Mouse (Mus musculus) macrophage (primary cell): ENCODE data around the gene Nrbf2. TPM values are rescaled to one million over a fixed set of nuclear protein-coding genes. Genes with fewer than 3 reads are reported as not detected.

Experiments used
- H3K27ac ChIP-seq: fragments of 350-480 bp; formaldehyde crosslinking; 2 replicates; pipeline ENCODE4 v1.9.0; 2021
- H3K36me3 ChIP-seq: fragments of 350-480 bp; formaldehyde crosslinking; 2 replicates; pipeline ENCODE4 v1.9.0; 2021; ENCODE audit errors: inconsistent target
- H3K4me3 ChIP-seq: fragments of 350-480 bp; formaldehyde crosslinking; 2 replicates; pipeline ENCODE4 v1.9.0; 2021; ENCODE audit errors: inconsistent target
- H3K79me2 ChIP-seq: fragments of 350-480 bp; formaldehyde crosslinking; 2 replicates; pipeline ENCODE4 v1.9.0; 2021; ENCODE audit errors: inconsistent target
- WGBS: methylation state at CpG from one replicate; pipeline ENCODE4 v1.1.7; 2026; ENCODE audit warnings: inconsistent platforms; ENCODE audit not compliant: missing documents; 5-methylcytosine and 5-hydroxymethylcytosine counted together
- polyA plus RNA-seq: library from polyadenylated mRNA; stranded (reverse); fragments of 250-400 nt; gene quantifications from 3 replicates; pipeline ENCODE4 v1.2.4, GENCODE M21; 2018; ENCODE audit warnings: inconsistent platforms
- total RNA-seq, 78 experiments: library from RNA; depleted of rRNA; stranded (reverse); fragments of 250-400 nt; gene quantifications; 1 replicate in 9 of 78; 2 replicates in 24 of 78; 3 replicates in 43 of 78; 4 replicates in 2 of 78; pipeline ENCODE4 v1.2.4; 2018; ENCODE audit warnings: inconsistent platforms in 56 of 78

Nrbf2 gene
- 10 to 100 TPM; 17.6 to 48.9 (median 36.4) TPM for total RNA-seq (2018; cell fraction: chromatin; rRNA removed)
- 10 to 100 TPM; 31.6 to 52.0 (median 42.0) TPM for total RNA-seq (2018; cell fraction: cytosol; rRNA removed)
- 10 to 100 TPM; 22.5 to 49.8 (median 33.2) TPM for total RNA-seq (2018; cell fraction: nucleus; rRNA removed)
- polyA plus RNA-seq: 34.9 to 45.8 TPM (median 43.4 TPM) in 3 replicates

- H3K4me3 ChIP-seq: peak within 1 kb of the TSS; percentile 72
- H3K27ac ChIP-seq: peak within 1 kb of the TSS; percentile 63
- 6% methylated on average over 20 of the region's 52 CpGs for whole genome bisulfite sequencing
- peaks cover 46% of the 10 kb centered on the region for H3K79me2 ChIP-seq
- H3K36me3 ChIP-seq: no peaks in the 10 kb centered on the region
Observed at GRCm38 (mm10) chr10:67285176-67285814, at the start of gene Nrbf2. Gene Nrbf2 (minus strand): TSS chr10:67285305.

- Histone ChIP-seq H3K4me3 (no peak overlapping the region), H3K27ac (no peak overlapping the region), H3K79me2 (no peaks in the 10 kb centered on the region), H3K36me3 (no peaks in the 10 kb centered on the region)
- 44% methylated on average over 2 of the region's 2 CpGs for WGBS
Observed at GRCm38 (mm10) chr10:67330580-67330979, 45.5 kb upstream of the Nrbf2 start.

- no peak overlapping the region for H3K4me3 ChIP-seq
- H3K79me2 ChIP-seq: no peaks in the 10 kb centered on the region
- no peak overlapping the region for H3K27ac ChIP-seq
- H3K36me3 ChIP-seq: no peaks in the 10 kb centered on the region
- WGBS: 84% methylated on average over 11 of the region's 11 CpGs
Observed at GRCm38 (mm10) chr10:67329661-67330060, 44.6 kb upstream of the Nrbf2 start.

- H3K4me3 ChIP-seq: no peak overlapping the region
- WGBS: 91% methylated on average over 3 of the region's 5 CpGs
- no peaks in the 10 kb centered on the region for H3K79me2 ChIP-seq
Observed at GRCm38 (mm10) chr10:67328208-67328607, 43.1 kb upstream of the Nrbf2 start.

GRCm38 (mm10) chr10:67324036-67324435, 38.9 kb upstream of the Nrbf2 start:
- Histone ChIP-seq H3K79me2 (no peaks in the 10 kb centered on the region), H3K36me3 (no peaks in the 10 kb centered on the region), H3K27ac (no peak overlapping the region), H3K4me3 (no peak overlapping the region)
- WGBS: 82% methylated on average over 1 of the region's 1 CpGs

More at GRCm38 (mm10) chr10:67328208-67328607, 43.1 kb upstream of the Nrbf2 start:
- Histone ChIP-seq H3K36me3 (no peaks in the 10 kb centered on the region), H3K27ac (no peak overlapping the region)

GRCm38 (mm10) chr10:67321396-67321795, 36.3 kb upstream of the Nrbf2 start:
- Histone ChIP-seq H3K4me3 (no peak overlapping the region), H3K79me2 (no peaks in the 10 kb centered on the region), H3K27ac (no peak overlapping the region), H3K36me3 (no peaks in the 10 kb centered on the region)
- 100% methylated on average over 2 of the region's 2 CpGs for WGBS

- Histone ChIP-seq H3K36me3 (no peaks in the 10 kb centered on the region), H3K79me2 (no peaks in the 10 kb centered on the region), H3K27ac (no peak overlapping the region), H3K4me3 (no peak overlapping the region)
- 91% methylated on average over 15 of the region's 17 CpGs for WGBS
Observed at GRCm38 (mm10) chr10:67320207-67320859, 35.2 kb upstream of the Nrbf2 start.

- Histone ChIP-seq H3K79me2 (no peaks in the 10 kb centered on the region), H3K27ac (no peak overlapping the region), H3K4me3 (no peak overlapping the region), H3K36me3 (no peaks in the 10 kb centered on the region)
- WGBS: 89% methylated on average over 12 of the region's 13 CpGs
Observed at GRCm38 (mm10) chr10:67319016-67319725, 34.1 kb upstream of the Nrbf2 start.

GRCm38 (mm10) chr10:67317931-67318460, 32.9 kb upstream of the Nrbf2 start:
- H3K4me3 ChIP-seq: no peak overlapping the region
- H3K36me3 ChIP-seq: no peaks in the 10 kb centered on the region
- no peak overlapping the region for H3K27ac ChIP-seq
- H3K79me2 ChIP-seq: no peaks in the 10 kb centered on the region
- 8% methylated on average over 19 of the region's 20 CpGs for WGBS

GRCm38 (mm10) chr10:67314811-67315435, 29.8 kb upstream of the Nrbf2 start:
- WGBS: 11% methylated on average over 7 of the region's 12 CpGs
- H3K4me3 ChIP-seq: no peak overlapping the region
- H3K79me2 ChIP-seq: no peaks in the 10 kb centered on the region
- no peak overlapping the region for H3K27ac ChIP-seq
- no peaks in the 10 kb centered on the region for H3K36me3 ChIP-seq

GRCm38 (mm10) chr10:67312456-67312855, 27.4 kb upstream of the Nrbf2 start:
- Histone ChIP-seq H3K4me3 (no peak overlapping the region), H3K36me3 (no peaks in the 10 kb centered on the region), H3K27ac (no peak overlapping the region), H3K79me2 (no peaks in the 10 kb centered on the region)
- WGBS: 67% methylated on average over 6 of the region's 6 CpGs

GRCm38 (mm10) chr10:67311277-67311959, 26.3 kb upstream of the Nrbf2 start:
- H3K4me3 ChIP-seq: no peak overlapping the region
- WGBS: 14% methylated on average over 9 of the region's 9 CpGs
- 0 out of 2 replicates have a peak overlapping the region, but pooled peaks have one; percentile 22 for H3K27ac ChIP-seq
- no peaks in the 10 kb centered on the region for H3K36me3 ChIP-seq
- H3K79me2 ChIP-seq: no peaks in the 10 kb centered on the region

GRCm38 (mm10) chr10:67309483-67310138, 24.5 kb upstream of the Nrbf2 start:
- Histone ChIP-seq H3K27ac (no peak overlapping the region), H3K4me3 (no peak overlapping the region)
- 88% methylated on average over 7 of the region's 7 CpGs for WGBS

More at GRCm38 (mm10) chr10:67309483-67310138, 24.5 kb upstream of the Nrbf2 start:
- Histone ChIP-seq H3K36me3 (no peaks in the 10 kb centered on the region), H3K79me2 (no peaks in the 10 kb centered on the region)
